Mouse (Mus musculus): ENCODE data around the gene 3110001I22Rik. TPM values are rescaled to one million over a fixed set of nuclear protein-coding genes. Genes with fewer than 3 reads are reported as not detected.
"Not testable (repeated sequence)": the region's sequence is repeated elsewhere in the genome, so short reads cannot be mapped to it uniquely, and the experiment has no call there.

3110001I22Rik gene
- polyA plus RNA-seq (2015; fragmentation: Nextera tagmentation; extraction: Ambion mirVana): 2.2 TPM in 2 replicates

DNA sequence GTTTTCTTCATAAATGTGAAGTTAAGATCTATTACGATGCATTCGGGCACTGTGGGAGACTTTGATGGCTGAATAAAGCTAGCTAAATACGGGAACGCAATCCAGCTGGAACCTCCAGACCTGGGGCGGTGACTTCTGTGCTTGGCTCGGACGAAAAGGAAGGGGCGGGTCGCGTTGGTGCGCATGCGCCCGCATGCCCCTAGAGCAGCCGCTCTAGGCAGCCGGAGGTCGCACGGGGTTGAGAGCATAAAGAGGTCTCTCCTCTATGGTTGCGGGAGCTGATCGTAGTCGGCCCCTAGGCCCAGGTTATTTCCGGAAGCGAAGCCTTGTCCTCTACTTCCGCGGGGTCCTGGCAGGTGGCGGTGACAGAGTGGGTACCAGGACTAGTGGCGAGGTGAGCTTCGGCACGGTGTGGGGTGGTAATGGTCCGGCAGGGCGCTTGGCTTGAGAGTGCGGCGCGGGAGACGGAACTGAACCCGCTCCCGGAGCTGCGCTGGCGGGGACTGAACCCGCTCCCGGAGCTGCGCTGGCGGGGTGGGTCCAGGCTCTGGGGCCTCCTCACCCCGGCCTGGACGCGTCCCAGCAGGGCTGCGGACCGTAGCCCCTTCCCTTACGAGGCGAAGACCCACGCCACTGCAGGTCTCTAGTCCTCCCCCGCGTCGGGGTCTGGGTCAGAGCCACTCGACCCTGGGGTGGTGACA, at the start of gene 3110001I22Rik, which contains the start of gene Bfar:
3110001I22Rik (plus strand) TSS at position 245 of the 701 bp plus-strand sequence.
Bfar (plus strand) TSS at position 174 of the 701 bp plus-strand sequence.
- WGBS (ENCODE audit: insufficient replicate concordance): under 1% methylated on average over 54 of the region's 54 CpGs
- H3K4me3 ChIP-seq (replicated peaks): peak within 1 kb of the TSS; percentile 94
- H3K36me3 ChIP-seq (replicated peaks): peaks cover 7% of the 10 kb centered on the region
- H3K27ac ChIP-seq (replicated peaks): peak within 1 kb of the TSS; percentile 89
- H3K4me2 ChIP-seq: peak within 1 kb of the TSS; percentile 92
- peak within 1 kb of the TSS; percentile 88 for H3K9ac ChIP-seq
- H3K4me1 ChIP-seq (replicated peaks): peaks cover 45% of the 10 kb centered on the region
- peak; percentile 82 for ATAC-seq (ENCODE audit: insufficient read depth)
- H3K9me3 ChIP-seq (replicated peaks): no peaks in the 10 kb centered on the region
- H3K27me3 ChIP-seq: no peaks in the 10 kb centered on the region

DNA sequence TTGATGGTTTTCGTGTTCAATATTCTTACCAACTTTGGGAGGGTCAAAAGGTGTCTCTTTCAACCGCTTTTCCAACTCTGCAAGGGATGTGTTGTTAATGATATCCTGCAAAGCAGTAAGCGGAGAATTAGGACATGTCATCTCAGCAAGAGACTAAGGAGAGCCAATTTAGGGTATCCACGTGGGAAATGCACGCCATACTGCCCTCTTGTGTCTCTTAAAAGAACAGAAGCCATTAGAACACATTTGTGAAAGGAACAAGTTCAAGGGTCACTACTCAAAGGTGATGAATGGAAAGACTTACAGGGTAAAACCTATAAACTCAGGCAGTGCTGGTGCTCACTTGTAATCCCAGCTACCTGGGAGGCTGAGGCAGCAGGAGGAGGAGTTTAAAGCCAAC, 43.4 kb upstream of the 3110001I22Rik start:
- Histone ChIP-seq H3K9me3 (replicated peaks) (no peaks in the 10 kb centered on the region), H3K4me3 (replicated peaks) (no peak overlapping the region), H3K9ac (no peak overlapping the region), H3K27me3 (no peaks in the 10 kb centered on the region), H3K36me3 (replicated peaks) (peaks cover 56% of the 10 kb centered on the region), H3K4me2 (no peak overlapping the region), H3K27ac (replicated peaks) (no peak overlapping the region), H3K4me1 (replicated peaks) (no peaks in the 10 kb centered on the region)
- ATAC-seq (ENCODE audit: insufficient read depth): no peak
- WGBS (ENCODE audit: insufficient replicate concordance): 56% methylated on average over 5 of the region's 5 CpGs

DNA sequence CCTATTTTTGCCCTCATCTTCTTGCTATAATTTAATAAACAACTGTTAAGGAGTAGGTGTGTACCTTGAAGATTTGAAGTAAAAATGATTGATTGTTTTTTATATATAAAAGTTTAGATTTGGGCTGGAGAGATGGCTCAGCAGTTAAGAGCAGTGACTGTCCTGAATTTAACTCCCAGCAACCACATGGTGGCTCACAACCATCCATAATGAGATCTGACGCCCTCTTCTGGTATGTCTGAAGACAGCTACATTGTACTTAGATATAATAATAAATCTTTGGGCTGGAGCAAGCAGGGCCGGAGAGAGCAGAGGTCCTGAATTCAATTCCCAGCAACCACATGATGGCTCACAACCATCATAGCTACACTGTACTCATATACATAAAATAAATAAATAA, 33.5 kb upstream of the 3110001I22Rik start:
- H3K27me3 ChIP-seq; H3K9ac ChIP-seq; H3K9me3 ChIP-seq (replicated peaks); H3K27ac ChIP-seq (replicated peaks); H3K4me1 ChIP-seq (replicated peaks); H3K4me3 ChIP-seq (replicated peaks); H3K4me2 ChIP-seq; ATAC-seq (ENCODE audit: insufficient read depth): not testable (repeated sequence)
- WGBS (ENCODE audit: insufficient replicate concordance): 53% methylated on average over 2 of the region's 2 CpGs
- peaks cover 35% of the 10 kb centered on the region for H3K36me3 ChIP-seq (replicated peaks)

DNA sequence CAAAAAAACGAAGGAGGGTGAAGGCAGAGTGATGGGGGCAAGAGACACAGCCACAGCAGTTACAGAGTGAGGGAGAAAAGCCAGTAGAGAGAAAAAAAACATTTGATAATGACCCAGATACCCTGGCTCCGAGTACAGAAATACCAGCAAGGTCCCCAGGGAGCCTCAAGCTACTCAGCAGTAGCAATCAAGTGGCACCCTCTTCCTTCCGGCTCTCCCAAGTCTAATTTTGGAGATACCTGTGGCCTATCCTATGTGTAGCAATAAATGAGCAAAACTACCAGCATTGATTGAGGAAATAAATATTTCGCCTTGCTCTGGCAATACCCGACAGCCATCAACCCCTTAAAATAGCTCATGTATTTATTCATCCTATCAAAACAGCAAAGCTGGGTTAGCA, 32.2 kb upstream of the 3110001I22Rik start:
- ATAC-seq (ENCODE audit: insufficient read depth): no peak
- 72% methylated on average over 5 of the region's 5 CpGs for WGBS (ENCODE audit: insufficient replicate concordance)

DNA sequence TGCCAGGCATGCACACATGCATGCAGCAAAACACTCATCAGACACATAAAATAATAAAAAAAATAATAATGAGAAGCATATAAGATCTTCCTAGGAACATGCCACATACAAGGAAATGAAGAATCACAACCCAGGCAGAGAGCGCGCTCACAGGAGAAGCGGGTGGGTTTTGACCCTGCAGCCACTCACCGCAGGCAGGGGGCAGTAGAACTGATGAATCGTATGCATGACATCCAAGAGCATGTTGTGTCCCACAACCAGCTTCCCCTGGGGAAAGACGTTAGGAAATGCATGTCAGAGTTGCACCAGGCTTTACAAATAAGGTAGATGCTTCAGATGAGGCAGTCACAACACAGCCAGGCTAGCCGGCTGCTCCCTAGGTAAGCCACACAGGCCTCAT, 31.7 kb upstream of the 3110001I22Rik start:
- Histone ChIP-seq H3K27me3 (no peaks in the 10 kb centered on the region), H3K9ac (no peak overlapping the region), H3K4me2 (no peak overlapping the region), H3K27ac (replicated peaks) (no peak overlapping the region), H3K4me3 (replicated peaks) (no peak overlapping the region), H3K9me3 (replicated peaks) (no peaks in the 10 kb centered on the region), H3K36me3 (replicated peaks) (peaks cover 29% of the 10 kb centered on the region), H3K4me1 (replicated peaks) (no peaks in the 10 kb centered on the region)
- ATAC-seq (ENCODE audit: insufficient read depth): no peak
- WGBS (ENCODE audit: insufficient replicate concordance): 77% methylated on average over 7 of the region's 7 CpGs

More for the DNA sequence above, 32.2 kb upstream of the 3110001I22Rik start:
- Histone ChIP-seq H3K9me3 (replicated peaks) (no peaks in the 10 kb centered on the region), H3K27me3 (no peaks in the 10 kb centered on the region), H3K4me2 (no peak overlapping the region), H3K4me1 (replicated peaks) (no peaks in the 10 kb centered on the region), H3K4me3 (replicated peaks) (no peak overlapping the region), H3K9ac (no peak overlapping the region), H3K36me3 (replicated peaks) (peaks cover 32% of the 10 kb centered on the region), H3K27ac (replicated peaks) (no peak overlapping the region)

DNA sequence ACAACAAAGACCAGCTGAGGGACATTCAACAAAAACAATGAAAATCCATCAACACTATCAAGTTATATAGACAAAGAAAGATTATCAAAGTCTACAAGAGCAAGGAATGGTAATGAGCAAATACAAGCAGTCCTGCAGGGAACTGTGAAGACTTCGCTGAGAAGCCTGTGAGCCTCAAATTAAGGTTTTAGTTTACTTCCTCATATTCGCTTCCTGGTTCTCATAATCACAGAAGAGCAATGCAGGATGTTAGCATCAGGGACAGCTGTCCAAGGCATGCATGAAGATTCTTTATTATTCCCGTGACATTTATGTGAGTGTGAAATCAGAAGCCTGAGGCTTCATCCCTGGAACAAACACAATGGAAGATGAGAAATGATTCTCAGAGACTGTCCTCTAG, 27.3 kb upstream of the 3110001I22Rik start:
- H3K4me1 ChIP-seq (replicated peaks): no peaks in the 10 kb centered on the region
- H3K4me3 ChIP-seq (replicated peaks): no peak overlapping the region
- no peak overlapping the region for H3K9ac ChIP-seq
- no peak overlapping the region for H3K4me2 ChIP-seq
- WGBS (ENCODE audit: insufficient replicate concordance): 44% methylated on average over 3 of the region's 3 CpGs
- H3K9me3 ChIP-seq (replicated peaks): no peaks in the 10 kb centered on the region
- ATAC-seq (ENCODE audit: insufficient read depth): no peak
- peaks cover 24% of the 10 kb centered on the region for H3K36me3 ChIP-seq (replicated peaks)
- no peak overlapping the region for H3K27ac ChIP-seq (replicated peaks)
- no peaks in the 10 kb centered on the region for H3K27me3 ChIP-seq

DNA sequence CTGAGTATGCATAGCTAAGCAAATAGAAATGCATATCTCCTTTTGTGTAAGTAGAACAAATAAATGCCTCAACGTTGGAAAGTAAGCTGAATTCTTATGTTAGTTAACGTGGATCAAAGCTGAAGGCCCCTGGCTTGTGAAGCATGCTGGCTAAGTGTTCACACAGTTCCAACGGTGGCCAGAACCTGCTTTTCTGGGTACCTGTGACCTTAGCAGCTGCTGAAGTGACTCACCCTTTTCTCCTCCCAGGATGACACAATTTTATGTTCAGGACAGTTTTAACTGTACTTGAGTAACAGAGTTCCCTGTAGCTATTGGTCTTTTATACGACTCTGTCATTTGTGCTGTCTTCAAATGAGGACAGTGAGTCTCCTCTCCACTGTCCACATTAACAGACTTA, 25.8 kb upstream of the 3110001I22Rik start:
- Histone ChIP-seq H3K4me2 (no peak overlapping the region), H3K4me3 (replicated peaks) (no peak overlapping the region), H3K9me3 (replicated peaks) (no peaks in the 10 kb centered on the region), H3K36me3 (replicated peaks) (peaks cover 36% of the 10 kb centered on the region), H3K9ac (no peak overlapping the region), H3K27me3 (no peaks in the 10 kb centered on the region), H3K27ac (replicated peaks) (no peak overlapping the region), H3K4me1 (replicated peaks) (no peaks in the 10 kb centered on the region)
- ATAC-seq (ENCODE audit: insufficient read depth): no peak
- 70% methylated on average over 4 of the region's 4 CpGs for WGBS (ENCODE audit: insufficient replicate concordance)

DNA sequence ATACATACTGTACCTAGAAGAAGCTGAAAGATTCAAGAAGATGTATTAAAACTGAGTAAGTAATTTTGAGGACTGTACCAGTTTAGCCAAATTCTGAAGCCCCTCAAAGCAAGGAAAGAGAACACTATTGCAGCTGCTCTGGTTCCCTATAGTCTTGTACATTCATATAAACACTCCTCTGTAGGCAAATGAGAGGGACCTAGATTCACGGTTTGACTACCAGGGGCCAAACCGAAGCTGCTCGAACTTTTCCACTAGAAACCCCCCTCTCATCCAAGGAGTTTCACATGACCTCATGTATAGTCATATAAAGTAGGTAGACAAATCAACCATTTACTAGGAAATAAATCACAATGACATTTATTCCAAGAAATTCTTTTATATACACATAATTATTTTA, 12.8 kb upstream of the 3110001I22Rik start:
- no peaks in the 10 kb centered on the region for H3K27me3 ChIP-seq
- H3K4me1 ChIP-seq (replicated peaks): no peaks in the 10 kb centered on the region
- ATAC-seq (ENCODE audit: insufficient read depth): no peak
- no peak overlapping the region for H3K4me3 ChIP-seq (replicated peaks)
- no peak overlapping the region for H3K9ac ChIP-seq
- H3K36me3 ChIP-seq (replicated peaks): peaks cover 57% of the 10 kb centered on the region
- H3K27ac ChIP-seq (replicated peaks): no peak overlapping the region
- WGBS (ENCODE audit: insufficient replicate concordance): 82% methylated on average over 3 of the region's 3 CpGs
- no peaks in the 10 kb centered on the region for H3K9me3 ChIP-seq (replicated peaks)
- no peak overlapping the region for H3K4me2 ChIP-seq

DNA sequence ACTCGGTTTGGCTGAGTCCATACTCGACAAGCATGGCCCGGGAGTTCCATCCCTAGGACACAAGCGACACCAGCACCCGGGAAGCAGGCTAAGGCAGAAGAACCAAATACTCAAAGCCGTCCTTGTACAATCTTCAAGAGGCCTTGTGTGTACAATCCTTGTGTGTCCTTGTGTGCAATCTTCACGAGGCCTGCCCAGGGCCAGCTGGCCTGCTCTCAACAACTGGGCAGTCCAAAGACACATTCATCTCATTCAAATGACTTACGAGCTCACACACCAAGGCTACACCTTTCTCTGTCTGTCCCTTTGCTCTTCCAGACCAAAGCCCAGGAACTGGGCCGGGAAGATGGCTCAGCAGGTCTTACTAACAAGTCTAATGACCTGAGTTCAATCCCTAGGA, 11.0 kb upstream of the 3110001I22Rik start:
- H3K27ac ChIP-seq (replicated peaks): no peak overlapping the region
- H3K27me3 ChIP-seq: no peaks in the 10 kb centered on the region
- no peak overlapping the region for H3K4me2 ChIP-seq
- peaks cover 60% of the 10 kb centered on the region for H3K36me3 ChIP-seq (replicated peaks)
- H3K4me1 ChIP-seq (replicated peaks): no peaks in the 10 kb centered on the region
- no peak overlapping the region for H3K9ac ChIP-seq
- 79% methylated on average over 9 of the region's 9 CpGs for WGBS (ENCODE audit: insufficient replicate concordance)
- H3K4me3 ChIP-seq (replicated peaks): no peak overlapping the region
- H3K9me3 ChIP-seq (replicated peaks): no peaks in the 10 kb centered on the region
- ATAC-seq (ENCODE audit: insufficient read depth): no peak

DNA sequence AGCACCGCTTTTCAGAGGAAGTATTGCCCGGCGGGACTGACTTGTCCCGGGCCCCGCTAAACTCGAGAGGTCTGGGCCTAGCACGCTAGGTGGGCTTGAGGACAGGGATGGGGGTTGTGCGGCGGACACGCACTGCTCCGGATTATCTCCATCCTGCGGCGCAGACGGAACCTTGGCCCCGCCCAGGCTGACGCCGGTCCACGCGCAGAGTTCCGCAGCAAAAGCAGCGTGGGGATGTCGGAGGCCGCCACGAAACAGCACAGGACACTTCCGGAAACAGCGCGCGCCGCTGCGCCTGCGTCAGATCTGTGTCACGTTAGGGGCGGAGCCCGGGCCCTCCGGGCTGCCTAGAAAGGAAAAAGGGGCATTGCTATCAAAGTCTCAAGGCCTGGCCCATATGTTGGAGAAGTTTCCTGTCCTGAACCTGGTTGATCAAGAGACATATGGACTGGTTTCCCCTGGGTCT, 3.8 kb upstream of the 3110001I22Rik start, which contains the start of gene Parn:
Parn (minus strand) TSS at position 293 of the 466 bp plus-strand sequence.
- Histone ChIP-seq H3K4me2 (peak within 1 kb of the TSS; percentile 80), H3K27ac (replicated peaks) (peak within 1 kb of the TSS; percentile 75), H3K4me3 (replicated peaks) (peak within 1 kb of the TSS; percentile 76), H3K36me3 (replicated peaks) (peaks cover 19% of the 10 kb centered on the region), H3K9ac (peak within 1 kb of the TSS; percentile 71), H3K9me3 (replicated peaks) (no peaks in the 10 kb centered on the region), H3K27me3 (no peaks in the 10 kb centered on the region), H3K4me1 (replicated peaks) (peaks cover 41% of the 10 kb centered on the region)
- ATAC-seq (ENCODE audit: insufficient read depth): peak; percentile 71
- under 1% methylated on average over 35 of the region's 35 CpGs for WGBS (ENCODE audit: insufficient replicate concordance)

DNA sequence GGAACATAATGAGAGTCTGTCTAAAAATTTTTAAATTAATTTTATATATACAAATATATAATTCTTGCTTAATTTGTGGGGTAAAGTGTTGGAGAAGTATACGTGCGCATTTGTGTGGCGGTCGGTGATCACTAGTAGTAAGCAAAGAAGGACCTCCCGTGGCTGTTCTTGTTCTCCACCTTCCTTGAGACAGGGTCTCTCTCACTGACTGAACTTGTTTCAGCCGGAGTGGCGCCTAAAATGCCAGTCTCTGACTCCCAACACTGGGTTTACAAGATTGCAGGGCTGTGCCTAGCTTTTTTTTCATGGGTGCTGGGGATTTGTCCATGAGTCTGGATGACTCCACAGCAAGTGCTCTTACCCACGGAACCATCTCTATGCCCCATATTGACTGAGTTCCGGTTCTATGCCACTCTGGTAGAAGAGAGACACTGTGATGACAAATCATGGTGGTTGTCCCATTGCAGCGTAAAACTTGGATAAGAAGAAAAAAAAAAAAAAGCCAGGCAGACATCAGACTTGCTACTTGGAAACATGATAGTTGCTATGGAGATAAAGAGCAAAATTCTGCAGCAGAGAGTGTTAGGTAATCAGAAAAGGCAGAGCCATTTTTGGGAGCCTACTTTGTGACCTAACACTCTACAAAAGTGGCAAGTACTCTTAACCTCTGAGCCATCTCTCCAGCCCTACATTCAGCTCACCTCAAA, 3.2 kb upstream of the 3110001I22Rik start:
- Histone ChIP-seq H3K27ac (replicated peaks) (peak overlapping the region; percentile 75), H3K9me3 (replicated peaks) (no peaks in the 10 kb centered on the region), H3K4me1 (replicated peaks) (peaks cover 47% of the 10 kb centered on the region), H3K27me3 (no peaks in the 10 kb centered on the region), H3K36me3 (replicated peaks) (peaks cover 13% of the 10 kb centered on the region; the same call in 1 of the 2 replicates), H3K4me3 (replicated peaks) (peak overlapping the region; percentile 76), H3K4me2 (peak overlapping the region; percentile 80), H3K9ac (peak overlapping the region; percentile 71)
- 57% methylated on average over 10 of the region's 10 CpGs for WGBS (ENCODE audit: insufficient replicate concordance)
- no peak for ATAC-seq (ENCODE audit: insufficient read depth)
